Mouse (Mus musculus): ENCODE data around the gene Lilra5. TPM values are rescaled to one million over a fixed set of nuclear protein-coding genes. Genes with fewer than 3 reads are reported as not detected.
"Not testable (repeated sequence)": the region's sequence is repeated elsewhere in the genome, so short reads cannot be mapped to it uniquely, and the experiment has no call there.

Lilra5 gene
- not detected for total RNA-seq (2018; cell fraction: chromatin; rRNA removed)
- under 1 TPM in 11 of 26 experiments, not detected in 15; 0.05 to 0.13 (median 0.09) TPM for total RNA-seq (2018; cell fraction: cytosol; rRNA removed)
- total RNA-seq (2018; cell fraction: nucleus; rRNA removed): not detected
- 0.11 to 0.27 TPM in 2 of 3 replicates, not detected in the other for polyA plus RNA-seq (2018)

- Histone ChIP-seq H3K36me3 (ENCODE audit: inconsistent target) (no peaks in the 10 kb centered on the region), H3K27ac (peak within 1 kb of the TSS; percentile 61), H3K4me3 (ENCODE audit: inconsistent target) (no peak within 1 kb of the TSS), H3K79me2 (ENCODE audit: inconsistent target) (no peaks in the 10 kb centered on the region)
- WGBS (ENCODE audit: missing documents): 85% methylated on average over 7 of the region's 7 CpGs
Observed at GRCm38 (mm10) chr7:4237454-4237853, at the start of gene Lilra5. TSS of gene Lilra5 (plus strand) at chr7:4237754.

GRCm38 (mm10) chr7:4207126-4207525 is 30.4 kb upstream of the Lilra5 start:
- WGBS (ENCODE audit: missing documents): 89% methylated on average over 1 of the region's 1 CpGs
- no peaks in the 10 kb centered on the region for H3K36me3 ChIP-seq (ENCODE audit: inconsistent target)
- H3K4me3 ChIP-seq (ENCODE audit: inconsistent target): no peak overlapping the region
- no peaks in the 10 kb centered on the region for H3K79me2 ChIP-seq (ENCODE audit: inconsistent target)
- H3K27ac ChIP-seq: no peak overlapping the region

GRCm38 (mm10) chr7:4208626-4209025 is 28.9 kb upstream of the Lilra5 start:
- 40% methylated on average over 2 of the region's 2 CpGs for WGBS (ENCODE audit: missing documents)

GRCm38 (mm10) chr7:4213436-4213835 is 24.1 kb upstream of the Lilra5 start:
- not testable (repeated sequence) for H3K79me2 ChIP-seq (ENCODE audit: inconsistent target); H3K36me3 ChIP-seq (ENCODE audit: inconsistent target); H3K4me3 ChIP-seq (ENCODE audit: inconsistent target); H3K27ac ChIP-seq

More at GRCm38 (mm10) chr7:4208626-4209025, 28.9 kb upstream of the Lilra5 start:
- H3K79me2 ChIP-seq (ENCODE audit: inconsistent target): no peaks in the 10 kb centered on the region
- no peak overlapping the region for H3K27ac ChIP-seq
- no peak overlapping the region for H3K4me3 ChIP-seq (ENCODE audit: inconsistent target)
- H3K36me3 ChIP-seq (ENCODE audit: inconsistent target): no peaks in the 10 kb centered on the region

GRCm38 (mm10) chr7:4215396-4215795 is 22.2 kb upstream of the Lilra5 start:
- H3K27ac ChIP-seq: no peak overlapping the region
- no peaks in the 10 kb centered on the region for H3K79me2 ChIP-seq (ENCODE audit: inconsistent target)
- no peak overlapping the region for H3K4me3 ChIP-seq (ENCODE audit: inconsistent target)
- WGBS (ENCODE audit: missing documents): 89% methylated on average over 2 of the region's 2 CpGs
- no peaks in the 10 kb centered on the region for H3K36me3 ChIP-seq (ENCODE audit: inconsistent target)

- 73% methylated on average over 2 of the region's 2 CpGs for WGBS (ENCODE audit: missing documents)
- Histone ChIP-seq H3K4me3 (ENCODE audit: inconsistent target) (no peak overlapping the region), H3K27ac (no peak overlapping the region), H3K36me3 (ENCODE audit: inconsistent target) (no peaks in the 10 kb centered on the region), H3K79me2 (ENCODE audit: inconsistent target) (no peaks in the 10 kb centered on the region)
Observed at GRCm38 (mm10) chr7:4215805-4216204, 21.7 kb upstream of the Lilra5 start.

- Histone ChIP-seq H3K27ac (no peak overlapping the region), H3K4me3 (ENCODE audit: inconsistent target) (no peak overlapping the region)
Observed at GRCm38 (mm10) chr7:4235536-4235935, 2.0 kb upstream of the Lilra5 start.

GRCm38 (mm10) chr7:4239038-4239721 is 1.6 kb downstream of the Lilra5 start:
- Histone ChIP-seq H3K36me3 (ENCODE audit: inconsistent target) (no peaks in the 10 kb centered on the region), H3K27ac (peak overlapping the region; percentile 61), H3K79me2 (ENCODE audit: inconsistent target) (no peaks in the 10 kb centered on the region), H3K4me3 (ENCODE audit: inconsistent target) (no peak overlapping the region)
- WGBS (ENCODE audit: missing documents): 51% methylated on average over 6 of the region's 6 CpGs

More at GRCm38 (mm10) chr7:4235536-4235935, 2.0 kb upstream of the Lilra5 start:
- no peaks in the 10 kb centered on the region for H3K79me2 ChIP-seq (ENCODE audit: inconsistent target)
- H3K36me3 ChIP-seq (ENCODE audit: inconsistent target): no peaks in the 10 kb centered on the region

GRCm38 (mm10) chr7:4251211-4251610 is 13.7 kb downstream of the Lilra5 start:
- not testable (repeated sequence) for H3K27ac ChIP-seq; H3K4me3 ChIP-seq (ENCODE audit: inconsistent target); H3K79me2 ChIP-seq (ENCODE audit: inconsistent target); H3K36me3 ChIP-seq (ENCODE audit: inconsistent target)
- 100% methylated on average over 1 of the region's 1 CpGs for WGBS (ENCODE audit: missing documents)

GRCm38 (mm10) chr7:4256060-4256459 is 18.5 kb downstream of the Lilra5 start:
- H3K4me3 ChIP-seq (ENCODE audit: inconsistent target); H3K27ac ChIP-seq; H3K79me2 ChIP-seq (ENCODE audit: inconsistent target); H3K36me3 ChIP-seq (ENCODE audit: inconsistent target): not testable (repeated sequence)
- no CpG with 5 or more reads among the region's 1 CpGs for WGBS (ENCODE audit: missing documents)

GRCm38 (mm10) chr7:4260521-4260920 is 23.0 kb downstream of the Lilra5 start:
- not testable (repeated sequence) for H3K27ac ChIP-seq; H3K79me2 ChIP-seq (ENCODE audit: inconsistent target); H3K36me3 ChIP-seq (ENCODE audit: inconsistent target); H3K4me3 ChIP-seq (ENCODE audit: inconsistent target)
- WGBS (ENCODE audit: missing documents): 100% methylated on average over 1 of the region's 1 CpGs

- H3K79me2 ChIP-seq (ENCODE audit: inconsistent target); H3K36me3 ChIP-seq (ENCODE audit: inconsistent target); H3K4me3 ChIP-seq (ENCODE audit: inconsistent target); H3K27ac ChIP-seq: not testable (repeated sequence)
- 92% methylated on average over 1 of the region's 1 CpGs for WGBS (ENCODE audit: missing documents)
Observed at GRCm38 (mm10) chr7:4272106-4272505, 34.6 kb downstream of the Lilra5 start.

- H3K4me3 ChIP-seq (ENCODE audit: inconsistent target); H3K79me2 ChIP-seq (ENCODE audit: inconsistent target); H3K36me3 ChIP-seq (ENCODE audit: inconsistent target): not testable (repeated sequence)
- peak overlapping the region; percentile 13; the same call in 1 of the 2 replicates for H3K27ac ChIP-seq
- WGBS (ENCODE audit: missing documents): 10% methylated on average over 1 of the region's 2 CpGs
Observed at GRCm38 (mm10) chr7:4273874-4274273, 36.3 kb downstream of the Lilra5 start.

- WGBS (ENCODE audit: missing documents): 92% methylated on average over 9 of the region's 10 CpGs
- not testable (repeated sequence) for H3K4me3 ChIP-seq (ENCODE audit: inconsistent target); H3K79me2 ChIP-seq (ENCODE audit: inconsistent target); H3K36me3 ChIP-seq (ENCODE audit: inconsistent target); H3K27ac ChIP-seq
Observed at GRCm38 (mm10) chr7:4275500-4275899, 37.9 kb downstream of the Lilra5 start.

GRCm38 (mm10) chr7:4292638-4293037 is 55.1 kb downstream of the Lilra5 start:
- no peak overlapping the region for H3K4me3 ChIP-seq (ENCODE audit: inconsistent target)
- no peaks in the 10 kb centered on the region for H3K36me3 ChIP-seq (ENCODE audit: inconsistent target)
- 45% methylated on average over 5 of the region's 5 CpGs for WGBS (ENCODE audit: missing documents)
- H3K27ac ChIP-seq: no peak overlapping the region
- no peaks in the 10 kb centered on the region for H3K79me2 ChIP-seq (ENCODE audit: inconsistent target)
